Mouse (Mus musculus) adrenal gland, adult 18-20 months (tissue): Measurements from ENCODE around the gene Rnf13. TPM values are rescaled to one million over a fixed set of nuclear protein-coding genes. Genes with fewer than 3 reads are reported as not detected.
A peak's percentile ranks its signal among the peaks of the same experiment; 100 is the strongest.

Experiments
- DNase-seq, 2 experiments: peaks; one replicate each; pipeline ENCODE4 v3.0.0; 2021 to 2022; ENCODE audit warnings: low spot score in 2 of 2
- total RNA-seq, 2 experiments: library from RNA; stranded (reverse); gene quantifications; 1 replicate in 1 of 2; 2 replicates in 1 of 2; pipeline ENCODE4 v1.2.3; 2021

Rnf13 gene
- total RNA-seq, 2 experiments from 2014 or later, result 91.7 to 108 TPM

DNA sequence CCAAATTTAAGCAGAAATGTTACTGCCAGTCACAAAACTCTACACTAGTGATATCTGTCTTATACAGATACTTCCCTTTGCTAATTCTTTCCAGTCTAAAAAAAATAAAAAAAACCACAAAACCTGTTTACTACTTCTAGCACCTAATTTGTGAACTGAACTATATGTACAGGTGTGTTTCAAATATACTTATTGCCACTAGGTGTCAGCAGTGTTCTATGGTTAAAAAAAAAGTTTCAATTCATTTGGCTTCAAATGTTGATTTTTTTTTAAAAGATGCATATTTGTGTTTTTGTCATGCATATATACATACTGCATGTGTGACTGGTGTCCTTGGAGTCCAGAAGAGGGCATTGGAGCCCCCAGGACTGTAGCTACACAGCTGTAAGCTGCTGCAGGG is 107.9 kb downstream of the Rnf13 start:
- DNase-seq, result no peak

- no peak for DNase-seq
These were observed 110.2 kb downstream of the Rnf13 start for GRCm38 (mm10) chr3:57845786-57846661.

DNA sequence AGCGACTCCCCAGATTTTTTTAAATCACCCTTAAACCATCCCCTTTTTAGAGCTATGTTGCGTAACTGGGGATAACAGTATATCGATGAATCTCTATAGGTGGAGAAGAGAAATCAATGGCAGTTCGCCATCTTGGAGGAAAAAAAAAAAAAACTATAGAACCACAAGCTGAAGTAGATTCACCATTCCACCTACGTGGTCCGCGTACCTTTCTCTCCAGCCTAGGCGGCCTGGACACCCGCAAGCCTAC is 110.7 kb downstream of the Rnf13 start:
- no peak for DNase-seq

DNA sequence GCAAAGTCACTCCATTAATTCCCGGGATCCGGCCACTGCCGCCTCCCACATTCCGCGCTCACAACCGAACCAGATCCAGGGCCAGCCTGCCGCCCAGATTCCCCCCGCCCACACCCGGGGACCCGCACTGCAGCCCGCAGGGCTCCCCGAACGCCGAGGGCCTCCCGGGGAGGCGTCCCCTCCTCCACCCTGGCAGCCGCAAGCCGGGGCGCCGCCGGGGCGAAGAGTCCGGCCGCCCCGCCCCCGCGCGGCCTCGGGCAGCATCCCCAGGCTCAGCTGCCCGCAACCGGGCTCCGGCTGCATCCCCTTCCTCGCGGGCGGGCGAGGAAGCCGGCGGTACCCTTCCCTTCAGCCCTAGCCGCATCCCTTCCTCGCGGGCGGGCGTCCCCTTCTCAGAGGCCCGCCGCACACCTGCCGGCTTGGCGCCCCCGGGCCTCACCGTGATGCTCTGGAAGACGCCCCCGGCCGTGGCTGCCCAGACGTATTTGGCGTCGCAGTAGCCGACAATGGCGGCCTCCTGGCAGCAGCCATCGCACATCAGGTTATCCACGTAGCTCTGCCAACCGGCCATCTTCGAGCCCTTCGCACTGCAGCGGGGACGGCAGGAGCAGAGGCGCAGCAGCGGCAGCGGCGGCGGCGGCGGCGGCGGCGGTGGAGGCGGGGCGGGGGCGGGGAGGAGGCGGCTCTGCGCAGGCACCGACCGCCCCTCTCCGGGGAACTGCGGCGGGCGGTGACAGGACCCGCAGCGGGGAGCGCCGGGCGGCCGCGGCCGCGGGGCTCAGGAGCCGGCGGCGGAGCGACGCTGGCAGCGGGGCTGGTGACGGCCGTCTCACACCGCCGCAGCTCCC is 111.3 kb downstream of the Rnf13 start:
- peak; percentile 63 to 65 for DNase-seq

- peak; percentile 60 to 65 for DNase-seq
These were observed 111.9 kb downstream of the Rnf13 start, which contains the start of gene Pfn2 for GRCm38 (mm10) chr3:57847760-57848185. Pfn2 (minus strand) TSS chr3:57848079.

- no peak for DNase-seq
These were observed 147.1 kb downstream of the Rnf13 start for GRCm38 (mm10) chr3:57882945-57883344.

Other genes with a start within 250 kb of the Rnf13 start
- 10 to 100 TPM; 31.5 to 36.7 TPM for gene Wwtr1, start 160.2 kb upstream of the Rnf13 start, total RNA-seq
- 10 to 100 TPM; 25.9 to 28.5 TPM for gene Commd2, start 84.3 kb upstream of the Rnf13 start, total RNA-seq
- gene Ankub1, start 43.3 kb upstream of the Rnf13 start, total RNA-seq, result not detected
- gene Pfn2, start 112.0 kb downstream of the Rnf13 start, total RNA-seq, result 10 to 100 TPM; 34.1 to 45.3 TPM